Mouse (Mus musculus): ENCODE data around the gene Tjp2. TPM values are rescaled to one million over a fixed set of nuclear protein-coding genes. Genes with fewer than 3 reads are reported as not detected.
"Not testable (repeated sequence)": the region's sequence is repeated elsewhere in the genome, so short reads cannot be mapped to it uniquely, and the experiment has no call there.

The Tjp2 gene
- 10 to 100 TPM; 19.7 to 22.1 TPM for total RNA-seq (2021)

DNA sequence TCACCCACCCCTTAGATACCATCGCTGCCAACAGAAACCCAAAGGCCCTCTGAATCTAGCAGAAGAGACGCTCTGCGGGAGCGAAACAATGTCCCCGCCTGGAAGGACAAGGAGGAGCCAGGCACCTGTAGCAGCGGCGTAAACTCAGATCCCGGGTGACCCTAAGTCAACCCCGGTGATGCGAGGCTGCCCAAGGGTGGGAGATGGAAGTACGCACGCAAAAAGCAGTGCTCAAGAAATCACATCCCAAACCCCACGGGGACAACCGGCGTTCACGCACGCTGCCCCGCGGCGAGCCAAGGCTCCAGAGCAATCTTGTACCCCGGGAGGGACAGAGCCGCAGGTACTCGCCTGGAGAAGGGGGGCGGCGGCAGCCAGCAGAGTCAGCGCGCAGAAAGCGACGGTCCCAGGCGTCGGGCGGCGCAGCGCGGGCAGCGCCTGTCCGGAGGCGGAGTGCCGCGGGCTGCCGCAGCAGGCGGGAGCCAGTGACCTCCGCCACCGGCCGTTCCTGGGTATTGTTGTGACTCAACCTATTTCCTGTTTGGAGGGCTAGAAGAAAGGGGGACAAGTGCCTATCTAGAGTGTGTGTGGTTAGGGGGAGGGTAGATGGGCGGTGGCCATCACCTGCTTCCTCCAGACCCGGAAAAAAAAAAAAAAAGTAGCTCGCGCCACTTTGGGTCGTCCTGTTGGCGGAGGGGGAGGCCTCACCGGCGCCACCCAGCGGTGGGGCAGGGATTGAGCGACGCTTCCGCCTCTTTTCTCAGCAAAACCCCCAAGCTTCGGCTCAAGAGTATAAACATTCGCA is at the start of gene Tjp2:
TSS of gene Tjp2 (minus strand) at position 531 of the 805 bp plus-strand sequence.
- intact Hi-C loops (cut with DNase I) = loop anchor here (2.0 to 5.0 kb wide), 2 partner anchors 40 to 72 kb away; no protein-coding TSS in a partner anchor
- DNase-seq (ENCODE audit: low spot score) = peak; percentile 52

DNA sequence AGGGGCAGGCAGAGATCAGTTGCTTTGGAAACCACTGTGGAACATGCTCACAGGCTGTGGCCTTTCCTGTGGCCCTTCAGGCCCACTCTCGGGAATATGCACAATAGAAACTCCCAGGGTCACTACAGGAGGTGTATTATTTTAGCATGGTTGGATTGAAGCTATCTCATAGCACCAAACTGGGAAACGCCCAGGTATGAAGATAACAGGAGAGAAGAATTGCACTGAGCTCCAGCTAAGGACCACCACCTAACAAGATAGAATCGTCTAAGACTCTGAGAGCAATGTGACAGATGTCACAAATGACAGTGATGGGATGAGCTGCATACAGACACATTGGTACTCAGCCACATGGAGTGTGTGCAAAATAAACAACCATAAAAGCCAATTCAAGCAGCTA is 49.5 kb upstream of the Tjp2 start:
- intact Hi-C loops (cut with DNase I) = no loop called here
- no peak for DNase-seq (ENCODE audit: low spot score)

DNA sequence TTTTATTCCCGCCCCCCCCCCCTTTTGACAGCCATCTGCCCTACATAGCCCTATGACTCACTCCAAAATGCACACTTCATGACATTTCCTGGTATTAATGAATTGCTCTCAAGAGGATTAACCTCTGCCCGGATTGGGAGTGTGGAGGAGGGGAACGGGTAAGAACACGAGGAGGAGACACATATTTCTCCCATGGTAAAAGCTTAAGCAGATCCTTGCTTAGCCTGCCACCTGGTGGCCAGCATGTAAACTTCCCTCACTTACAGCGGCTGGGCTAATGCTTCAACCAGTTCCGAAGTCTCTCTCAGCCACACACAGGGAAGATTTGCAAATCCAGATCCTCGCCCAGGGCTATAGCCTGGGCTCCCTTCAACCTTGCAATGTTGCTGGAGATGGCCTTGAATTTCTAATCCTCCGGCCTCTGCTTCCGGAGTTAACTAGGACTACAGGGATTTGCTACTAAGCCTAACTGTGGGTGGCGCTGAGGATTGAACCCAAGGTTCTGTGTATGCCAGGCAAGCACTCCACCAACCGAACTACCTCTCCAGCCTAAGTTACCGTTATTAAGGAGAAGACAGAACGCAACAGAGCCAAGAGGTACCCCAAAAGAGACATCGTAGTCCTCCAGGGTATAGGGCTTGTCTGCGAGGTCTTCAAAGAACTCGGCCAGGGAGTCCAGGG is 47.1 kb upstream of the Tjp2 start:
- intact Hi-C loops (cut with DNase I) = no loop called here
- peak; percentile 55 for DNase-seq (ENCODE audit: low spot score)

DNA sequence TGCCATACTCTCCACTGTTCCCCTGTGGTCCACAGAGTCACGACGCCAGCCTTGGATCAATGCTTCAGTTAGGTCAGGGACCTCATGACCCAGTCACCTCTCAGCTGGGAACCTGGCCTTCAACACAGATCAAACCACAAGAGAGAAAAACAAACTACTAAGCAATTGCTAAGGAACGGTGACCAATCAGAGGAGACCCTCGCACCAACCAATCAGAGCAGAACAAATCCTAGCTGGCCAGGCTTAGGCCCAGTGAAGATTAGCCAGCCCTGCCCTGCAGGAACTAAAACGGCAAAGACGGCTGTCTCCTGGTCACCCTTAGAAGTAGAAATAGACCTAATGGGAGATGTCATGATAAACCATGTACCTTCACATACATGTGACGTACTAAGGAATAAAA is 46.5 kb upstream of the Tjp2 start:
- DNase-seq (ENCODE audit: low spot score) = no peak
- intact Hi-C loops (cut with DNase I) = no loop called here

DNA sequence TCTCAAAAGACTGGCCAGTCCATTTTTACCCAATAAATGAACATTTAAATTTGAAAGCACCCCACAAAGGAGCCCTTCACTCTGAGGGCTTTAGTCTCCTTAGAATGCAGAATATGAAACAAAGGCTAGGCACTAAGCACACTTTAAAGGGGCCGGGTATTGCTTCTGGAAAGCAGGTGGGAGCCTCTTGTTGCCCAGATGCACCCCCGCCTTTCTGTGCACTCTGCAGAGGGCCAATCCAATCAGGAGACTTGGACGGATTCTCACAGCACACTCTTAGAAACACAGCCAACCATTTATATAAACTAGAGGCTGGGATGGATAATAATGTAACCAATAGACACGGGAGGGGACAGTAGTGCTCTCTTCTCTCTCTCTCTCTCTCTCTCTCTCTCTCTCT is 43.7 kb upstream of the Tjp2 start:
- intact Hi-C loops (cut with DNase I) = loop anchor here (5.0 kb wide), 1 partner anchor 406 kb away; no protein-coding TSS in a partner anchor
- no peak for DNase-seq (ENCODE audit: low spot score)

DNA sequence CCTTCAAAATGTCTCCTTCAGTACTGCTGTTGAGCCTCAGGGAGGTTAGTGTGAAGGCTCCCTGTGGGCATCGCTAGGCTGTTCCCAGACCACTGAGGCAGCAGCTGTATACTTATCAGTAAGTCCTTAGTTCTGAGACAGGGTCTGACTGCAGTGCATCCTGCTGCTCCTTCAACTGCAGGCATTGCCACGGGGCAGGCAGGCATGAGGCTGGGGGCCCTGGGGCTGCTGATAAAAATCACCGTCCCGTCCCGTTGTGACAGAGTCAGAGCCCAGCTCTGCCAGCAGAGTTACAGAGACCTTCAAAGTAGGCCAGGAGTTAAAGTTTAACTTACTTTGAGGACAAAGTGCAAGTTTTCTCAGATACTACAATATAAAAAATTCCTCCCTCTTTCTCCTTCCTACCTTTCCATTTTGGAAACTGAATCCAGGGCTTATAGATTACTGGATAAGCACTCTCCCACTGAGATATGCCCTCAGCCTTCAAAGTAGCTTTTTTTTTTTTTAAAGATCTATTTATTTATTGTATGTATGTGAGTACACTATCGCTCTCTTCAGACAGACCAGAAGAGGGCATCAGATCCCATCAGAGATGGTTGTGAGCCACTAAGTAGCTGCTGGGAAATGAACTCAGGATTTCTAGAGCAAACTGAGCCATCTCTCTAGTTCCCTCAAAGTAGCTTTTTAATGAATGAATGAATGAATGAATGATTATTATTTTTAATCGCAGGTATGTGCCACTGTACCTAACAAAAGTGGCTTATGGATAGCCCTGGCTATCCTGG is 41.4 kb upstream of the Tjp2 start:
- DNase-seq (ENCODE audit: low spot score) = no peak
- intact Hi-C loops (cut with DNase I) = loop anchor here (5.0 kb wide), 1 partner anchor 404 kb away; no protein-coding TSS in a partner anchor

DNA sequence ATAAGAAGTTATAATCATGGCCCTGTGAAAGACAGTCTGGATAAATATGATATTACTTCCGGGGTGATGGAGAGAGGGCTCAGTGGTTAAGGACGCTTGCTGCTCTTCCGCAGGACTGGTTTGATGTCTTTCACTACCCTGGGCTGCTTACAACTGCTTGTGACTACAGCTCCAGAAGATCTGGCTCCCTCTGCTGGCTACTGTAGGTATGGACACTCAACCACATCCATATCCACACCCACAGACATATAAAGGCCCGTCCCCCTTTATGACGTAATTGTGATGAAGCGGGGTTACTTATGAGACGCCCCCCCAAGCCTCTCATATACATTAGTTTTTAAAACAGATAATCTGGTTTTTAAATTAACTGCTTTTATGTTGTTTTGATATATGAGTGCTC is 40.2 kb upstream of the Tjp2 start:
- intact Hi-C loops (cut with DNase I) = loop anchor here (1.0 to 5.0 kb wide), 4 partner anchors 40 to 403 kb away; partner anchors contain the start of gene Tjp2

DNA sequence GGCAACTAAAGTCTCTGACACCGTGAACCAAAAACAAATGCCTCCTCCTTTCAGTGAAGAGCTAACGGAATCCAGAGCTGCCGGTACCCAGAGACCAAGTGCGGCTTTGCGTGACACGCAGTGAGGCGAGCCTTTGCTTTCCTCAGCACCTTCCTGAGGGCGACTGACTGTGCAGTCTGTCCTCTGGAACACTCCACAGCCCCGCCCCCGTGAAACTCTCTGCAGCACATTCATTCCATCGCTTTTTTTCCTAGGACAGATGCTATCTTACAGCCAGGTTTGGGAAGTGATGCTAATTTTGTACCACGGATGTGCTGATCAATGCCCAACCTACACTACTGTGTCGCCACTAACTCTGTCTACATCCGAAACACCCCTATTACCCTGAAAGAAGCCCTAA is 37.9 kb upstream of the Tjp2 start:
- DNase-seq (ENCODE audit: low spot score) = no peak
- intact Hi-C loops (cut with DNase I) = no loop called here

More for the DNA sequence above, 40.2 kb upstream of the Tjp2 start:
- DNase-seq (ENCODE audit: low spot score) = peak; percentile 38

DNA sequence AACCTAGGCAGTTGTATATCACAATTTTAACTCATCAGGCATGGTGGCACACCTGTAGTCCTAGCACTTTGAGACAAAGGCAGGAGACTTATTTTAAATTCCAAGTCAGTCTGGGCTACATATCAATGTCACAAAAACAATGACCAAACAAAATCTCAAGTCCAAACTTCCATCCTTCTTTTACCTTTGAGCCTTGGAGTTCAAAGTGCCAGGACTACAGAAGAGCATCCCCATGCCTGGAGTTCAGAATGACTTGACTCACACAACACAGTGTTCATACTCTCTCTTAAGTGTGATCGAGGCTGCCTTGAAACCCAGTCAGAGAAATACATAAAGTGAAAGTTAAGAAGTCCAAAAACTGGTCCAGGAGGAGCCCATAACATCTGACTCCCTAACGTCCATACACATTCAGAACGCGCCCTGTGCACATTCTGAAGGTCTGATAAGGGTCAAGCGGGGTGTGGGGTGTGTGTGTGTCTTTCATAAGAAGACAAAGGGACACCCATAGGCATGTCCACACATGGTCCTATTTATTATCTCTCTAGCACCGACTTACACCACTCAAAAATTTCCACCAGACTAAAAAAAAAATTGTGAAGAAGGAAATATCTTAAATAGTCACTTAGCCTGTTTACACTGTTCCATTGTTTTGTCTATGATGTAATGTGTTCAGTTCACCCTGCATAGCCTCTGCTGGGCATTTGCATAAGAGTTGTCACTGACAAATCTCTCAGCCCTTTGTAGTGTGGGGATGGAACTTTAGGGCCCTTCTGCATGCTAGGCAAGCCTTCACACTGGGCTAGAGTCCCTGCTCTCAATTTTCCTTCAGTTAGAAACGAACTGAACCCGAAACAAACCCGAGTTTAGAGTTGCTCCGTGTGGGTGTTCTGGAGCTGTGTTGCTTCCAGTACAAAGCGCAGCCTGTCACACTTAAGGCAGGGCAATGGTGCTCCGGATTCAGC is 34.8 kb upstream of the Tjp2 start:
- intact Hi-C loops (cut with DNase I) = no loop called here
- no peak for DNase-seq (ENCODE audit: low spot score)

DNA sequence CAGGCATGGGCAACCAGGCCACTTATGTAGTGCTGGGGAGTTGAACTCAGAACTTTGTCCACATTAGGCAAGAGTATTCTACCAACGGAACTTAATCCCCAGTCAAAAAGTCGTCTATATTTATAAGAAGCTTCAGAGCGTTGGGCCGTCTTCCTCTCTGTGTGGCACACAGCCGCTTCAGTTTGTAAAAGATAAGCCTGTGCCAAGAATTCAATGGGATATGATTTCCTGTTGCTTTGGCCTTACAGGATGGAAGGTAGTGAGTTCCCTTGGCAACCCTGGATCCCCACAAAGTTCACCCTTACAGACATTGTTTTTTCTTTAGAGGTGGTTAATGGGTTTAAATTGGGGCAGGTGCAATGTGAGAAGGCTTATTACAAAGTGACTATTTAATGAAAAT is 33.5 kb upstream of the Tjp2 start:
- intact Hi-C loops (cut with DNase I) = no loop called here
- no peak for DNase-seq (ENCODE audit: low spot score)

DNA sequence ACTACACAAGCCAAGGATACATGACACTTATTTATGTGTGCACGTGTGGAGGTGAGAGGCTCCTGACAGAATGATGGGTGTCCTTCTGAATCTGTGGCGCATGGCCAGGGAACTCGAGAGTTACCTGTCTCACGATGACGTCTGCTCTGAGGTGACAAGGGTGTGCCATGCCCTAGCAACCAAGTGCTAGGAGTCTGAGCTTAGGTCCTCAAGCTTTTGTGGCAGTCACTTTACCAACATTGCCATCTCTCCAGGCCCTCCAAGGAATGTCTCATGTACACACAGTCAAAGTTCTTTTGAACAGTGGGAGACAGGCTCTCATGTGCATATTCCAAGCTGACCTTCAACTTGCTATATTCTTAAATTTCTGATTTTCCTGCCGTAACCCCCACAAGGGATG is 33.1 kb upstream of the Tjp2 start:
- DNase-seq (ENCODE audit: low spot score) = no peak
- intact Hi-C loops (cut with DNase I) = no loop called here

DNA sequence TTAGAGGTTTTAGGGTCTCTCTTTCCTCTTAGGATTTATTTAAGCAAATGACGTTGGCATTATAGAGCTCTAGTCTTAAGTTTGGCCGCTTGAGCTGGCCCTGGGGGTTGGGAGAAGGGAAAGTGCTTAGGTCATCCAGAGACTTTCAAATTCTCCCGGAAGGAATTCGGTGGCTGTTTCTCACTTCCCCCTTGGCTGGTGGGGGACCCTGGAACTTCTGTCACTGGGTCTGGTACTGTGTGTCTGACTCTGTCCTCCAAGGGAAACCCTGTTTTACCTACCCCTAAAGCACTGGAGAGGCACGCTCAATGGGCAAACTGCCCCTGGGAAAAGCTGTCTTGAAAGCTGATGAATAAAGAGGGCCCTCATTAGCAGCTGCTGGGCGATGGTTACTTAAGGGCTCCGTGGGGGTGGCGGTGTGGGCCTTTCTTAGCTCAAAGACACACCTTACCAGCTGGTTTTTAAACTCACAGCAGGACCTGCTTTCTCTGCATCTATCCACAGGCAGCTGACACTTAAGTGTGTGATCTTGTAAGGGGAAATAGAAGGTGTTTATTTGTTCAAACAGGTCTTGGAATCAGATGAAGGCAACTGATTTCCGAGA is 28.9 kb upstream of the Tjp2 start:
- no peak for DNase-seq (ENCODE audit: low spot score)
- intact Hi-C loops (cut with DNase I) = no loop called here

DNA sequence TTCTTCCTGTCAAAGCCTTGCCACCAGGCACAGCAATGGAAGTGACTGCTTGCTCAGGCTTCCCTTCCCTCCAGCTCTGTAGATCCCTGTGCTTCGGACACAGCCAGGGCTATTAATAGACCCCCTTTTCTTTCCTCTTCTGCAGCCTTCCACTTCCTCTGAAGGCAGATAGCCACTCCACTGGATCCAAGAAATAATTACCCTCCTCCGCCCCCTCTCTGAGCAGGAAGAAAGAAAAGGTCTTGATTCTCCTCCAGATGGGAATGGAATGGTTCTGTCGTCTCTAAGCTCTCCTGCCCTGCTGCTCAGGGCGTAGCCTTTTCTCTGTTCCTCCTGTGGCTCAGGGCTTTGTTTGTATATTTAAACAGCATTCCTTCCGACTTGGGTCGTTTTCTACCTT is 27.0 kb upstream of the Tjp2 start:
- peak; percentile 24 for DNase-seq (ENCODE audit: low spot score)
- intact Hi-C loops (cut with DNase I) = no loop called here

DNA sequence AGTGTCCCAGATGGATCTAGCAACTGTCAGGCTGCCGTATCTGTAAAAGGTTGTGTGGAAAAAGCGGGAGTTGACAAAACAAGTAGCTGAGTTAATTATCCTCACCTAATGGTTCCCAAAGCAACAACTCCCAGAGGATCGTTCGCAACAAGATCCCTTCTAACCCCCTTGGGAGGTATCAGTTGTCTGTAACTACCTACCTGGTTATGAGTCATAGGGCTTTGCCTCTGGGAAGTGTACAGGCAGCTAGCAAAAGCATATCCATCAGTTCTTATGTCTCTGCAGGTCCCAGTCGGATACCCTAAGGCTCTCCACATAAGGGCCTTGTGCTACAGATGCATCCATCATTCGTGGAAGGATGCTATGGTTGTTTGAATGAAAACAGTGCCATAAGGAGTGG is 18.5 kb upstream of the Tjp2 start:
- DNase-seq (ENCODE audit: low spot score) = no peak
- intact Hi-C loops (cut with DNase I) = no loop called here

DNA sequence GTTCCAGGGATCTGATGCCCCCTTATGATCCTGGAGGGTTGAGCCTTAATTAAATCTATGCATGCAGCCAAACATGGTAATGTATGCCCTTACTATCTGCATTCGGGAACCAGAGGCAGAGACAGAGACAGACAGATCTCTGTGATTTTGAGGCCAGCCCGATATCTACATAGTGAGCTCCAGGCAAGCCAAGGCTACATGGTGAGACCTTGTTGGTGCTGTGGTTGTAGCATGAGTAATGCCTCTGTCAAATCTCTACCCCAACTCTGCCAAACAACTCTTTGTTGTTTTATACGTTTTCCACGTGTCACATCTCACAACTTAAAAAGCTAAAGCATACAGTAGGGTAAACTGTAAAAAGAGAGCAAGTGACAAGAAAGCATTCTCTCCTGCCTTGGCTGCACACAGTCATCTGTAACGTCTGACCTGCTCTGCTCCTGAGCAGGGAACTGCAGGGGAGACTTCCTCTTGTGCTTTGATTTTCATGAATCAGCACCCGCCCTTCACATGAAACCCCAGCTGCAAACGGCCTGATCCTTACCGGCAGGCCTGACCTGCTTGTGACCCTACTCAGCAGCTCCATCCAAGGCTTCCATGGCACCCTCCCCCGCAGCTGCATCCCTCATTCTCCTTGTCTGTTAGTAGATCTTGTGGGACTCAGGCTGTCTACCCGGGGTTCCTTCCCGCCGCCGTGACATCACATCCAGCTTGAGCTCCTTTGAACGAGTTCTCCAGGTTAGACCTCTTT is 17.1 kb upstream of the Tjp2 start:
- no peak for DNase-seq (ENCODE audit: low spot score)
- intact Hi-C loops (cut with DNase I) = no loop called here

DNA sequence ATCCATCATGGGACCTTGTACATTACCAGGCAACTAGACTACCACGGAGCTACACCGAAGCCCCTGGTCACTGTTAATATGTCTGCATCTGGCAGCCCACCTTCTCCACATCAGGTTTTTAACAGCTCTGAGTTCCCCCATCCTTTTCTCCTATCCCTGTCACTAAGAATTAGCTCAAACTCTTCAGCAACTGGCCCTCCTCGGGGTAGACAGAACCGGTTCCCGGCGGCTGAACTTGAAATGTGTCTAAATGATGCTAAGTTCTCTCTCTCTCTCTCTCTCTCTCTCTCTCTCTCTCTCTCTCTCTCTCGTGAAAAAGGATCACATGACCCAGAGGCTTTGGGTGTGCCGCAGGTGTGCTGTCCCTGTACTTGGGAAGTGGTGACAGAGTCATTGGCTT is 16.4 kb upstream of the Tjp2 start:
- DNase-seq (ENCODE audit: low spot score) = no peak
- intact Hi-C loops (cut with DNase I) = no loop called here

DNA sequence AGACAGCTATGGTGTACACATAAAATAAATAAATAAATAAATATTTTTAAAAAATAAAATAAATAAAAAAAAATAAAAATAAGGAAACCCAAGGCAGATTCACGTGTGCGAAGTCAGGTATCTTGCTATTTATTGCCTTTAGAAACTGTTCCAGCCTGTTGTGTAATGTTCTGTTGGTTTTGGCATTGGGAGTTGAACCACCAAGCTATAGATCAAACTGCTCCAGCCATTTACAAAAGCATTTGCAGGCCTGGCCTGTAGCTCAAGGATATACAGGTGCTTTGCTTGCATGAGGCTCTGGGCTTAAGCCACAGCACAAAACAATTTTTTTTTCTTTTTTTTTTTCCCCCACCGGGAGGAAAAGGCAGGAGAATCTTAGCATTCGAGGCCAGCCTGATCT is 13.2 kb upstream of the Tjp2 start:
- intact Hi-C loops (cut with DNase I) = no loop called here
- no peak for DNase-seq (ENCODE audit: low spot score)

DNA sequence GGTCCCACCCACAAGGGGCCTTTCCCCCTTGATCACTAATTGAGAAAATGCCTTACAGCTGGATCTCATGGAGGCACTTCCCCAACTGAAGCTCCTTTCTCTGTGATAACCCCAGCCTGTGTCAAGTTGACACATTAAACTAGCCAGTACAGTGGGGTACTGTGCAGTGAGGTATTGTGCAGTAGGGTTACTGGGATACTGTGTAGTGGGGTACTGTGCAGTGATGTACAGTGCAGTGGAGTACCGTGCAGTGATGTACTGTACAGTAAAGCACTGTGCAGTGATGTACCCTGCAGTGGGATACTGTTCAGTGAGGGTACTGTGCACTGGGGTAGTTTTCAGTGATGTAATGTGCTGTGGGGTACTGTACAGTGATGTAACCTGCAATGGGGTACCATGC is 7.5 kb upstream of the Tjp2 start:
- intact Hi-C loops (cut with DNase I); DNase-seq (ENCODE audit: low spot score): not testable (repeated sequence)
